Mouse (Mus musculus): Measurements from ENCODE around the gene Unc50. TPM values are rescaled to one million over a fixed set of nuclear protein-coding genes. Genes with fewer than 3 reads are reported as not detected.

Gene Unc50
- 115 and 117 TPM in 2 replicates for polyA plus RNA-seq (2016; fragmentation: Nextera tagmentation; extraction: Ambion mirVana)

GRCm38 (mm10) chr1:37429366-37430296, at the start of gene Unc50, which contains the start of gene Coa5:
Unc50 (plus strand) TSS chr1:37430139.
Coa5 (minus strand) TSS chr1:37430103.
- peak within 1 kb of the TSS; percentile 74 for H3K4me2 ChIP-seq (replicated peaks)
- peaks cover 23% of the 10 kb centered on the region for H3K4me1 ChIP-seq
- H3K36me3 ChIP-seq = peaks cover 46% of the 10 kb centered on the region
- peak within 1 kb of the TSS; percentile 55; the same call in 1 of the 2 replicates for H3K27ac ChIP-seq
- H3K4me3 ChIP-seq = peak within 1 kb of the TSS; percentile 91
- H3K9me3 ChIP-seq = no peaks in the 10 kb centered on the region
- 4% methylated on average over 57 of the region's 57 CpGs for WGBS
- H3K27me3 ChIP-seq = no peaks in the 10 kb centered on the region
- ATAC-seq (ENCODE audit: insufficient number of reproducible peaks, insufficient read depth, low FRiP score, low TSS enrichment) = peak; percentile 98
- peak within 1 kb of the TSS; percentile 91 for H3K9ac ChIP-seq

- Histone ChIP-seq H3K9me3 (no peaks in the 10 kb centered on the region), H3K27me3 (no peaks in the 10 kb centered on the region), H3K9ac (no peak overlapping the region), H3K36me3 (peaks cover 8% of the 10 kb centered on the region; the same call in 1 of the 2 replicates), H3K4me1 (no peaks in the 10 kb centered on the region), H3K4me3 (no peak overlapping the region), H3K4me2 (replicated peaks) (no peak overlapping the region), H3K27ac (no peak overlapping the region)
- ATAC-seq (ENCODE audit: insufficient number of reproducible peaks, insufficient read depth, low FRiP score, low TSS enrichment) = no peak
- WGBS = 95% methylated on average over 5 of the region's 5 CpGs
These were observed 49.0 kb upstream of the Unc50 start for GRCm38 (mm10) chr1:37380913-37381312.

- no peak for ATAC-seq (ENCODE audit: insufficient number of reproducible peaks, insufficient read depth, low FRiP score, low TSS enrichment)
- Histone ChIP-seq H3K4me3 (no peak overlapping the region), H3K27ac (no peak overlapping the region), H3K27me3 (no peaks in the 10 kb centered on the region), H3K4me1 (no peaks in the 10 kb centered on the region), H3K9ac (no peak overlapping the region), H3K36me3 (peaks cover 8% of the 10 kb centered on the region; the same call in 1 of the 2 replicates), H3K4me2 (replicated peaks) (no peak overlapping the region), H3K9me3 (no peaks in the 10 kb centered on the region)
- 76% methylated on average over 3 of the region's 3 CpGs for WGBS
These were observed 45.6 kb upstream of the Unc50 start for GRCm38 (mm10) chr1:37384304-37384703.

GRCm38 (mm10) chr1:37386448-37386971, 43.4 kb upstream of the Unc50 start:
- Histone ChIP-seq H3K4me1 (no peaks in the 10 kb centered on the region), H3K4me3 (no peak overlapping the region), H3K27ac (no peak overlapping the region), H3K36me3 (peaks cover 6% of the 10 kb centered on the region; the same call in 1 of the 2 replicates), H3K9ac (no peak overlapping the region), H3K9me3 (no peaks in the 10 kb centered on the region), H3K27me3 (no peaks in the 10 kb centered on the region), H3K4me2 (replicated peaks) (no peak overlapping the region)
- 72% methylated on average over 7 of the region's 7 CpGs for WGBS
- ATAC-seq (ENCODE audit: insufficient number of reproducible peaks, insufficient read depth, low FRiP score, low TSS enrichment) = no peak

GRCm38 (mm10) chr1:37393174-37393573, 36.8 kb upstream of the Unc50 start:
- 85% methylated on average over 5 of the region's 5 CpGs for WGBS
- Histone ChIP-seq H3K9ac (no peak overlapping the region), H3K27ac (no peak overlapping the region), H3K36me3 (peaks cover 22% of the 10 kb centered on the region), H3K4me3 (no peak overlapping the region), H3K4me1 (no peaks in the 10 kb centered on the region), H3K9me3 (no peaks in the 10 kb centered on the region), H3K4me2 (replicated peaks) (no peak overlapping the region), H3K27me3 (no peaks in the 10 kb centered on the region)
- no peak for ATAC-seq (ENCODE audit: insufficient number of reproducible peaks, insufficient read depth, low FRiP score, low TSS enrichment)

- Histone ChIP-seq H3K27ac (no peak overlapping the region), H3K4me3 (no peak overlapping the region), H3K4me1 (no peaks in the 10 kb centered on the region), H3K4me2 (replicated peaks) (no peak overlapping the region), H3K9ac (no peak overlapping the region), H3K27me3 (no peaks in the 10 kb centered on the region), H3K9me3 (no peaks in the 10 kb centered on the region), H3K36me3 (peaks cover 24% of the 10 kb centered on the region; the same call in 1 of the 2 replicates)
- WGBS = 80% methylated on average over 1 of the region's 1 CpGs
- no peak for ATAC-seq (ENCODE audit: insufficient number of reproducible peaks, insufficient read depth, low FRiP score, low TSS enrichment)
These were observed 33.5 kb upstream of the Unc50 start for GRCm38 (mm10) chr1:37396481-37396880.

GRCm38 (mm10) chr1:37398961-37399360, 31.0 kb upstream of the Unc50 start:
- Histone ChIP-seq H3K27me3 (no peaks in the 10 kb centered on the region), H3K27ac (no peak overlapping the region), H3K9ac (no peak overlapping the region), H3K4me3 (no peak overlapping the region), H3K4me2 (replicated peaks) (no peak overlapping the region), H3K9me3 (no peaks in the 10 kb centered on the region), H3K36me3 (peaks cover 18% of the 10 kb centered on the region; the same call in 1 of the 2 replicates), H3K4me1 (no peaks in the 10 kb centered on the region)
- 62% methylated on average over 3 of the region's 3 CpGs for WGBS
- no peak for ATAC-seq (ENCODE audit: insufficient number of reproducible peaks, insufficient read depth, low FRiP score, low TSS enrichment)

- Histone ChIP-seq H3K27me3 (no peaks in the 10 kb centered on the region), H3K27ac (no peak overlapping the region), H3K4me3 (no peak overlapping the region), H3K9me3 (no peaks in the 10 kb centered on the region), H3K4me1 (no peaks in the 10 kb centered on the region), H3K36me3 (peaks cover 17% of the 10 kb centered on the region; the same call in 1 of the 2 replicates), H3K9ac (no peak overlapping the region), H3K4me2 (replicated peaks) (no peak overlapping the region)
- ATAC-seq (ENCODE audit: insufficient number of reproducible peaks, insufficient read depth, low FRiP score, low TSS enrichment) = no peak
- 83% methylated on average over 8 of the region's 8 CpGs for WGBS
These were observed 30.2 kb upstream of the Unc50 start for GRCm38 (mm10) chr1:37399734-37400133.

DNA sequence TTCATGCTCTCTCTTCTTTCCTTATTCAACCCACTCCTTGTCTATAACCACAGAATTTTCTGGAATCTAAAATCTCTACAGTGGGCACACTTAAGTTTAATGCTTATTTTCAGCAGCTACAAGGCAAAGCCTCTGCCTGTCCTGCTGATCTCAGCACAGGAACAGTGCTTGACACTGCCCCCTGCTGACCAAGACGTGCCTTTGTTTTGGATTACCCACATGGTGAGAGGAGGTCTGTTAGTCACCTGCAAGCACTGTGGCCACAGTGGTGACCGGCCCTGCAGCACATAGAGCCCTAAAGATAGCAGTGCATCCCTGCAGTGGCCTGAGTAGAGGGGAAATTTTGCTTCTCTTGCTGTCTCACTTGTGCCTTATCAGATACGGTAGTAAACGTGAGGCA, 28.3 kb upstream of the Unc50 start:
- no peaks in the 10 kb centered on the region for H3K9me3 ChIP-seq
- H3K4me2 ChIP-seq (replicated peaks) = no peak overlapping the region
- H3K9ac ChIP-seq = no peak overlapping the region
- no peaks in the 10 kb centered on the region for H3K27me3 ChIP-seq
- H3K4me3 ChIP-seq = no peak overlapping the region
- no peak for ATAC-seq (ENCODE audit: insufficient number of reproducible peaks, insufficient read depth, low FRiP score, low TSS enrichment)
- no peaks in the 10 kb centered on the region for H3K4me1 ChIP-seq
- H3K27ac ChIP-seq = no peak overlapping the region
- peaks cover 9% of the 10 kb centered on the region; the same call in 1 of the 2 replicates for H3K36me3 ChIP-seq
- 62% methylated on average over 4 of the region's 4 CpGs for WGBS

DNA sequence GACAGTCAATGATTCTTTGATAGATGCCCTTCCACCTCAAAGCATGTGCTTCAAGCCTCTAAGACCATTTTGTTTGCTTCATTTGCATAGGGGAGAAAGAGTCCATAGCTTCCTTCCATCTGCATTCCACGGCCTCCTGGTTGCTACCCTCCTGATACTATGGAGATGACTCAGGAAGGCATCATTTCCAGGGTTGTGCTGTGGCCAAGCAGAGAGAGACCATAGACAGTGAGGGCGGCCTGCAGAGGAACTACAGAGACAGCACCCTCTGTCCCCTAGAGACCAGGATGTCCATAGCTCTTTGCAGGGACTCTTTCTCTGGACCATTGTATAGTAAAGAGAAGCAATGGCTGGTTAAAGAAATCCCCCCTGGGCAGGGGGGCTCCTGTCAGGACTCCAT, 24.8 kb upstream of the Unc50 start:
- Histone ChIP-seq H3K36me3 (no peaks in the 10 kb centered on the region), H3K4me3 (no peak overlapping the region), H3K27ac (no peak overlapping the region), H3K9me3 (no peaks in the 10 kb centered on the region), H3K27me3 (no peaks in the 10 kb centered on the region), H3K4me2 (replicated peaks) (no peak overlapping the region), H3K4me1 (no peaks in the 10 kb centered on the region), H3K9ac (no peak overlapping the region)
- no peak for ATAC-seq (ENCODE audit: insufficient number of reproducible peaks, insufficient read depth, low FRiP score, low TSS enrichment)
- WGBS = 80% methylated on average over 2 of the region's 2 CpGs

DNA sequence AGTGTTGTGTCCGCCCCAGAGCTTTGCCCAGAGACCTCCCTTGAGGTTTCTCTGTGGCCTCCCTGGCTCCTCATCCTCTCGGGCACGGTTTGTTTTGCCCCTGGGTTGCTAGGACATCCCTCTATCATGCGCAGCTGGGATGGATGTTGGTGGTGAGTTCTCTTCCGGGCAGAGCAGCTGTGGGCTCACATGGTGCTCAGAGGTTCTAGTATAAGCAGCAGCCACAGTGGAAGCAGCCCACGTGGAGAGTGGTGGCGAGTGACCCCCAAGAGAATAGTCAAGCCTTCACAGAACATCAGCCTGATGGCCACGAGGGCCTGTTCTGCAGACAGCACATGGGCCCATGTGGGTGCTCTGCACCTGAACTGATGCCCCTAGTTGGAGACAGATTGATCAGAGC, 22.7 kb upstream of the Unc50 start:
- H3K27ac ChIP-seq = no peak overlapping the region
- H3K4me1 ChIP-seq = no peaks in the 10 kb centered on the region
- H3K9me3 ChIP-seq = no peaks in the 10 kb centered on the region
- ATAC-seq (ENCODE audit: insufficient number of reproducible peaks, insufficient read depth, low FRiP score, low TSS enrichment) = no peak
- no peaks in the 10 kb centered on the region for H3K36me3 ChIP-seq
- no peak overlapping the region for H3K9ac ChIP-seq
- 81% methylated on average over 8 of the region's 8 CpGs for WGBS
- no peak overlapping the region for H3K4me3 ChIP-seq
- H3K27me3 ChIP-seq = no peaks in the 10 kb centered on the region
- no peak overlapping the region for H3K4me2 ChIP-seq (replicated peaks)

- no peaks in the 10 kb centered on the region for H3K9me3 ChIP-seq
- H3K27me3 ChIP-seq = no peaks in the 10 kb centered on the region
- 81% methylated on average over 8 of the region's 8 CpGs for WGBS
- H3K4me2 ChIP-seq (replicated peaks) = no peak overlapping the region
- H3K9ac ChIP-seq = no peak overlapping the region
- no peak overlapping the region for H3K4me3 ChIP-seq
- H3K27ac ChIP-seq = no peak overlapping the region
- no peak for ATAC-seq (ENCODE audit: insufficient number of reproducible peaks, insufficient read depth, low FRiP score, low TSS enrichment)
- no peaks in the 10 kb centered on the region for H3K36me3 ChIP-seq
- no peaks in the 10 kb centered on the region for H3K4me1 ChIP-seq
These were observed 21.9 kb upstream of the Unc50 start for GRCm38 (mm10) chr1:37408059-37408458.

All from embryonic facial prominence, embryonic 12.5 days (tissue).